Mouse (Mus musculus) MEL (cell line): ENCODE data around the gene Maml2.

Experiments
- CHD1 ChIP-seq: IDR thresholded peaks from 2 replicates; pipeline ENCODE4 v1.6.1; 2012; ENCODE audit warnings: low read depth, mild to moderate bottlenecking, inconsistent platforms, low read length, improper control_type of control experiment
- CTCF ChIP-seq, 3 experiments: IDR thresholded peaks in 2 of 3; conservative IDR thresholded peaks in 1 of 3; 2 replicates each; pipeline ENCODE4 v1.5.1; 2011 to 2012; ENCODE audit warnings: low read length in 3 of 3, low read depth in 2 of 3, mild to moderate bottlenecking in 2 of 3, improper control_type of control experiment in 1 of 3, inconsistent platforms in 1 of 3, mixed read lengths in 1 of 3, moderate library complexity in 1 of 3; ENCODE audit not compliant: control insufficient read depth in 1 of 3, insufficient read depth in 1 of 3, poor library complexity in 1 of 3, severe bottlenecking in 1 of 3
- EP300 ChIP-seq, 2 experiments: IDR thresholded peaks; 2 replicates each; pipeline ENCODE4 v1.6.1; 2011; ENCODE audit warnings: improper control_type of control experiment in 2 of 2, low read length in 2 of 2, low read depth in 1 of 2, mild to moderate bottlenecking in 1 of 2
- MAX ChIP-seq: IDR thresholded peaks from 2 replicates; pipeline ENCODE4 v1.6.1; 2011; ENCODE audit warnings: low read length, improper control_type of control experiment
- RCOR1 ChIP-seq: IDR thresholded peaks from 2 replicates; pipeline ENCODE4 v1.6.1; 2012; ENCODE audit warnings: low read depth, mild to moderate bottlenecking, inconsistent platforms, low read length, improper control_type of control experiment

DNA sequence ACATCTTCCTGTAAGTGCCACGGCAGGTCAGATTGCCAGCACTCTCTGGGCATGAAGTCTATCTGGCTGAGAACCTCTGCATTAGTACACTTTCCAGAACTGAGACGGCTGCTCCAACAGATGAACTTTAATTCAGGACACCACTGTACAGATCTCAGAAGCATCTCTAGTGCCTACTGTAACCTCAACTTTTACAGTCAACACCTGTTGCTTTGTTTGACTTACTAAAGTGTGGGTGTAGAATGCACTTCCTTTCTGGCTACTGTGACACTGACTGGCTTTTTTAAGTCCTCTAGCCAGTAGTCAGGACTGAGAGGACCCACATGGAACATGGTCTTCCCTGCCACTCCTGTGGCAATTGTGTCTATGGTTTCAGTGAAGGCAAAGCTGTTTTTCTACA lies 25.3 kb downstream of the Maml2 start:
- TF ChIP-seq EP300 (IDR thresholded peaks at IDR 0.05; ENCODE audit: low read depth in 1 of 2, low read length in 2 of 2) = no peak
- TF ChIP-seq CTCF (IDR thresholded peaks at IDR 0.05 in 2 of 3, conservative IDR thresholded peaks at IDR 0.05 in 1 of 3; ENCODE audit: control insufficient read depth in 1 of 3, insufficient read depth in 1 of 3, low read depth in 2 of 3, low read length in 3 of 3, poor library complexity in 1 of 3, severe bottlenecking in 1 of 3) = no peak
- no peak for TF ChIP-seq MAX
- TF ChIP-seq CHD1 = no peak
- no peak for TF ChIP-seq RCOR1
